Mouse (Mus musculus) small intestine, adult 2 months (tissue): ENCODE results near the gene Abat. TPM values are rescaled to one million over a fixed set of nuclear protein-coding genes. Genes with fewer than 3 reads are reported as not detected.

Experiments used
- H3K27ac ChIP-seq: fragments of 200-500 bp; 2 replicates; pipeline ENCODE4 v1.5.1; 2012; ENCODE audit warnings: low read depth, low read length, control low read depth, inconsistent platforms; ENCODE audit not compliant: insufficient read depth
- H3K27me3 ChIP-seq: fragments of 200-500 bp; 2 replicates; pipeline ENCODE4 v1.6.1; 2012; ENCODE audit warnings: mild to moderate bottlenecking, moderate library complexity, low read length, inconsistent platforms; ENCODE audit not compliant: control insufficient read depth, insufficient read depth
- H3K36me3 ChIP-seq: fragments of 200-500 bp; 2 replicates; pipeline ENCODE4 v1.6.1; 2012; ENCODE audit warnings: mild to moderate bottlenecking, low read length, control low read depth, inconsistent platforms; ENCODE audit not compliant: control insufficient read depth, insufficient read depth
- H3K4me1 ChIP-seq: fragments of 200-500 bp; 2 replicates; pipeline ENCODE4 v1.6.1; 2012; ENCODE audit warnings: low read length, inconsistent platforms, mixed read lengths; ENCODE audit not compliant: control insufficient read depth, insufficient read depth, insufficient read length
- H3K4me3 ChIP-seq: fragments of 200-500 bp; 2 replicates; pipeline ENCODE4 v1.5.1; 2012; ENCODE audit warnings: low read depth, mild to moderate bottlenecking, control low read depth, inconsistent platforms, low read length, moderate library complexity
- CTCF ChIP-seq: fragments of 200-500 bp; IDR thresholded peaks from 2 replicates; pipeline ENCODE4 v1.5.1; 2012; ENCODE audit warnings: low read depth, mild to moderate bottlenecking, control low read depth, inconsistent platforms, low read length, moderate library complexity, mixed read lengths; ENCODE audit not compliant: insufficient replicate concordance, insufficient read length; ENCODE audit errors: extremely low read depth
- POLR2A ChIP-seq: fragments of 200-500 bp; IDR thresholded peaks from 2 replicates; pipeline ENCODE4 v1.6.1; 2012; ENCODE audit warnings: low read depth, mild to moderate bottlenecking, control low read depth, inconsistent platforms, low read length, moderate library complexity
- WGBS: fragments of 180-500 bp; shearing (Covaris S2); methylation state at CpG from one replicate; pipeline ENCODE4 v1.1.7; 2018; 5-methylcytosine and 5-hydroxymethylcytosine counted together
- polyA plus RNA-seq: library from polyadenylated mRNA; depleted of rRNA; stranded (reverse); fragments of >200 nt; gene quantifications from 2 replicates; pipeline ENCODE4 v1.2.3, GENCODE M21; 2012

The Abat gene
- polyA plus RNA-seq, 1 experiment, result 22.0 TPM

DNA sequence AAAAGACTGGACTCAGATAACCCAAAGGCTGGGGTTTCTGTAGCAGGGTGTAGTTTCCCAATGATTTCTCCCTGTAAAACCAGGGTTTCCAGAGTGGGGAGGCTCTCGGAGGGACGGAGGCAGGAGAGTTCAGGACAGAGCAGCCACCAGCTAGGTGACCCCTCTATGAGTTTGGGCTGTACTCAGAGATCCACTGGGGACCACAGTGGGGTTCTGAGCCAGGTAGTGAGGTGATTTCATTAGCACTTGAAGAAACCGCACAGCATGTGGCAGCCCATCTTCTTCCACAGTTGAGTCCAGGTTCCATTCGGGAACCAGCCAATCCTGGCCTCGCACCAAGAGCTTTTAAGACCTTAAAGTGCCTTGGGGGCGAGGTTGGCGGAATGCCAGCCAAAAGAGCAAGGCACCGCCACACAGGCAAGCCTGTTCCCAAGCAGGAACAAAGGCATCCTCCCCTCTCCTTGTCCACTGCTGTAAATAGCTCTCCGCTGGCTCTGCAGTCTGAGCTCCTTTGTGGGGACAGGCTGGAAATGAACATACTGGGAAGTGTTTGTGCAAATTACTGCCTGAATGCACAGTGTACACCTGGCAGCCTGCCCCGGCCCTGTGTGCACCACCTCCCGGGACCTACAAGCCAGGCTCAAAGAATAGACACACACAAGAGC, 10.4 kb downstream of the Abat start:
- Histone ChIP-seq H3K36me3 (peaks cover 1% of the 10 kb centered on the region; the same call in 1 of the 2 replicates), H3K27me3 (no peaks in the 10 kb centered on the region), H3K27ac (no peak overlapping the region), H3K4me3 (no peak overlapping the region), H3K4me1 (peaks cover 30% of the 10 kb centered on the region; the same call in 1 of the 2 replicates)
- TF ChIP-seq POLR2A (no peak), CTCF (no peak)
- 24% methylated on average over 11 of the region's 11 CpGs for WGBS

DNA sequence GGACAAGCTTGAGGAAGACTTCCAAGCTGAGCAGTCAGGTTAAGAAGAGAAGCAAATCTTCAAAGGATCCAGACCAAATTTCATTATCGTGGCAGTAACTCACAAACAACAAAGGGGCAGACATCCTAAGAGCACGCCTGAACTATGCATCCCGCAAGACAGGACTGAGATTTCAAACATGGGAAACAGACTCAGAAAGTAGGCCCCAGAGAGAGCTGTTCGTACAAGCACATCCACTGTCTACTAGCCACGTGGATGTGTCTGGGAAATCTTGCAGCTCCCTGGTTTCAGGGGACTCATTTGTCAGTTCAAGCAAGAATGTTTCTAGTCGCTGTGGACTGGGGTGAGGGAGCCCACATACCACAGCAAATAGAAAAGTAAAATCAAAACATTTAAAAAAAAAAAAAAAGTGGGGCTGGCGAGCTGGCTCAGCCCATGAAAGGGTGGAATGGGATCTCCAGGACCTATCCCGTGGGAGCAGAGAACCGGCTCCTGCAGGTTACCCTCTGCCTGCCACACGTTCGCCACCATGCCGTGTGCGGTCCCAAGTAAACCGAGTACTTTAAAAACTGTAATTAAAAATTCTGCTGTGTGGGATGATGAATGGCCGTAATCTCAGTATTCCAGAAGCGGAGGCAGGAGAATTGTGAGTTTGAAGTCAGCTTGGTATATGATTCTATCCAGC, 11.1 kb downstream of the Abat start:
- H3K4me1 ChIP-seq, result peaks cover 30% of the 10 kb centered on the region; the same call in 1 of the 2 replicates
- no peaks in the 10 kb centered on the region for H3K27me3 ChIP-seq
- no peak overlapping the region for H3K4me3 ChIP-seq
- WGBS, result 80% methylated on average over 16 of the region's 16 CpGs
- H3K27ac ChIP-seq, result no peak overlapping the region
- peaks cover 1% of the 10 kb centered on the region; the same call in 1 of the 2 replicates for H3K36me3 ChIP-seq
- TF ChIP-seq POLR2A, result no peak
- no peak for TF ChIP-seq CTCF

DNA sequence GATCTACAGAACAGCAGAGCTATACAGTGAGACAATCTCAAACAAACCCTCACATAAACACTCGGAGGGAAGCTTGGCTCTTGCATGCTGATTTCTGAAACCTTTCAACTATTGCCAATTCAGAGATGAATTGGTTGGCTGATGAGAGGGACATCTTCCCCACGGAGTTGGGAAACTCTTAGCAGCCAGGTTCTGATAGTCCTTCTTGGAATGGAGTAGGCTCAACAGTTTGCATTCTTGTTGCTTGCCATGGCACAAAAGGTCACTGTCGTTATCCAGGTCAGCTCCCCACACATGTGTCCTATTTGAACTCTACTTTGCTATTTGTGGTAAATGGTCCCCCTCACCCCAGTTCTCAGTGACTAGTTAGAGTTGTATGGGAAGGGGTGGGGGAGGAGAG, 12.1 kb downstream of the Abat start:
- peaks cover 1% of the 10 kb centered on the region; the same call in 1 of the 2 replicates for H3K36me3 ChIP-seq
- no peaks in the 10 kb centered on the region for H3K27me3 ChIP-seq
- H3K27ac ChIP-seq, result peak overlapping the region; percentile 75
- peaks cover 30% of the 10 kb centered on the region; the same call in 1 of the 2 replicates for H3K4me1 ChIP-seq
- no peak for TF ChIP-seq POLR2A
- no peak for TF ChIP-seq CTCF
- no peak overlapping the region for H3K4me3 ChIP-seq
- 25% methylated on average over 3 of the region's 3 CpGs for WGBS

DNA sequence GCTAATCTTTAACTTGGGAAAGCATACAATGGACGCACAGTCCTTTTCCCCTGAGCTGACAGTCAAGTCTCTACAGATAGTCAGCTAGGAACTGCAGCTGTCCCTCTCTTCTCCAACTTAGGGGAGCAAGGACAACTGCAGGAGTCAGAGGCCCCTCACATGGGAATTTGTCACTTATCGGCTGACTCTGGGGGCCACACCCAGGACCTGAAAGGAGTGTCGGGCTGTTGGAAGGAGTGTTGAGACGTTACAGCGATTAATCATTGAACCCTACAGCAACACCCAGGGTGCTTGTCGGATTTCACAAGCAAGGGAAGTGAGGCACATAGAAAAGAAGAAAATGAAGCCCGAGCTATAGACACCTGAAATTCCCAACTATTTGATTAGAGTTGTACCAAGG, 12.6 kb downstream of the Abat start:
- Histone ChIP-seq H3K4me3 (no peak overlapping the region), H3K36me3 (no peaks in the 10 kb centered on the region), H3K4me1 (peaks cover 30% of the 10 kb centered on the region; the same call in 1 of the 2 replicates), H3K27ac (peak overlapping the region; percentile 75), H3K27me3 (no peaks in the 10 kb centered on the region)
- TF ChIP-seq POLR2A (no peak), CTCF (no peak)
- WGBS, result 23% methylated on average over 7 of the region's 7 CpGs

DNA sequence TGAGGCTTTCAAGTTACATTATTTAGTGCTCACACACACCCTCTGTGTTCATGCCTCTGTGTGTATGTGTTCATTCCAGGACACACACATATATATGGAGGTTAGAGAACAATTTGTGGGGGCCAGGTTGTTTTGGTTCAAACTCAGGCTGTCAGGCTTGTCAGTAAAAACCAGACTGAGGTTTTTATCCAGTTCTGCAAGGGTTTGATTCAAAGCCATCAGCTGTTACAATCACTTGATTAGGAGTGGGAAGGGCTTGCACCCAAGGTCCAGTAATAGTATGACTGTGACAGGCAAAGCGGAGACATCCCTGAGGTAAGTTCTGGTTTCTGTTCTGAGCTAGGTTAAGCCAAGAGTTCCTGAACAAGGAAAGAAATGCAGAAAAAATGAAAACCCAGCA, 16.2 kb downstream of the Abat start:
- H3K36me3 ChIP-seq, result 0 out of 2 replicates have a peak, but pooled peaks cover 1% of the 10 kb centered on the region
- no peaks in the 10 kb centered on the region for H3K27me3 ChIP-seq
- peaks cover 16% of the 10 kb centered on the region; the same call in 1 of the 2 replicates for H3K4me1 ChIP-seq
- H3K27ac ChIP-seq, result no peak overlapping the region
- H3K4me3 ChIP-seq, result no peak overlapping the region
- no peak for TF ChIP-seq POLR2A
- TF ChIP-seq CTCF, result no peak
- WGBS, result 86% methylated on average over 1 of the region's 1 CpGs

DNA sequence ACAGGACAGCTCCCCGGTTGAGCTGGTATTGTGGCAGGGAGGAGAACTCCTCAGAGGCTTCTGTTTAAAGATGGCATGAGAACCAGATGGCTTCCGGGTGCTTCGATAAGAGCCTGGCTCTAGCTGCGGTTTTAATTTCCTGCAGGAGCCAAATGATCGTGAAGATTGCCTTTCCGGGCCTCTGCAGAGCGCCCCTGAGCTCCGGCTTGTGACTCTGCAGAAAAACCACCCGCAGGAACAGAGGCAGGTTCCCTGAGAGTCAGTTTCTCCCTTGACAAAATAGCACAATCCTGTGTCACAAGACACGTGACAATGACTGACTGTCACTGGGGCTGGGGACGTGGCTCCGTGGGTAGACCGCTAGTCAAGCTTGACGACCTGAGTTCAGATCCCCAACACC, 16.8 kb downstream of the Abat start:
- no peaks in the 10 kb centered on the region for H3K27me3 ChIP-seq
- no peak for TF ChIP-seq POLR2A
- no peak for TF ChIP-seq CTCF
- WGBS, result 90% methylated on average over 14 of the region's 14 CpGs

DNA sequence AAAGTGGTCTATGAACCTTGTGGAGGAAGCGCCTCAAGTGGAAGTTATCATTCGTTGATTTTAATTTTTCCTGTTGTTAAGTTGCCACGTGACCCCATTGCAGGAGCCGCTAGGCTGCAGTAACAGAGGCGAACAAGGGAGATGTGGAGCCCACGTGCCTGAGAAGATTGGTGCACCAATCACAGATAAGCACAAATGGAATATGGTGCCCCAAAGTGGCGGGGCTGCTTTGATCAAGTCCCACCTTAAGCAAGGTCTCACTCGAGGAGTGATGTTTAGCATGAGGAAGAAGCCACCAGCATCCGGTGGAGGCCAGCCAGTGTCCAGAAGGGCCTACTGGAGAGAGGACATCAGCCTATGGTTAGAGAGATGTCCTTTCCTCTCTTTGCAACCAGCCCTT, 19.2 kb downstream of the Abat start:
- H3K27ac ChIP-seq, result no peak overlapping the region
- H3K27me3 ChIP-seq, result no peaks in the 10 kb centered on the region
- 92% methylated on average over 9 of the region's 9 CpGs for WGBS
- H3K36me3 ChIP-seq, result 0 out of 2 replicates have a peak, but pooled peaks cover 1% of the 10 kb centered on the region
- no peak overlapping the region for H3K4me3 ChIP-seq
- H3K4me1 ChIP-seq, result no peaks in the 10 kb centered on the region; the same call in 1 of the 2 replicates
- TF ChIP-seq POLR2A, result no peak
- TF ChIP-seq CTCF, result no peak

More for the DNA sequence above, 16.8 kb downstream of the Abat start:
- H3K36me3 ChIP-seq, result 0 out of 2 replicates have a peak, but pooled peaks cover 1% of the 10 kb centered on the region
- no peak overlapping the region for H3K27ac ChIP-seq
- peaks cover 12% of the 10 kb centered on the region; the same call in 1 of the 2 replicates for H3K4me1 ChIP-seq
- no peak overlapping the region for H3K4me3 ChIP-seq
